Mouse (Mus musculus): Measurements from ENCODE around the gene Vps41. TPM values are rescaled to one million over a fixed set of nuclear protein-coding genes. Genes with fewer than 3 reads are reported as not detected.

The Vps41 gene
- 131 TPM for polyA plus RNA-seq (2014; fragmentation: Illumina TruSeq; extraction: RNeasy Lipid Tissue Mini Kit (QIAGEN cat#74804); ENCODE audit: low read depth, low replicate concordance)

DNA sequence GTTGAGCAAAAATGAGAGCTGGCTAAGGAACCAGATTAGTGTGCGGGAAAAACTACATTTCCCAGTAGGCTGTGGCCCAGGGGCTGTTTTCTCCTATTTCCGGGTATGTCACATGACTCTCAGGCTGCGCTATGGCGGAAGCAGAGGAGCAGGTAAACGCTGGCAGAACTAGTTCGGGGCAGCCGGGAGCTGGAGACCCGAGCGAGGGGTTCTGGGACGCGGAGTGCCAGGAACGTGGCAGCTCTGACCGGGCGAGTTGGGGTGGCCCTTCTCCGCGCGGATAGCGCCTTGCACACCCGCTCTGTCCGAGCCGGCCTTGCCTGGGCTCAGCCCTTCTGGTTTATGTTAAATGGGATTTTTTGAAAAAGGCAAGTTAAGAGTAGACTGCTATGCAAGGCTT is at the start of gene Vps41:
TSS of gene Vps41 (plus strand) at position 102 of the 400 bp plus-strand sequence.

Other genes starting within 250 kb of the Vps41 start
- 0.40 TPM for gene Amph, start 230.9 kb downstream of the Vps41 start, polyA plus RNA-seq (2014; fragmentation: Illumina TruSeq; extraction: RNeasy Lipid Tissue Mini Kit (QIAGEN cat#74804); ENCODE audit: low read depth, low replicate concordance)